Mouse (Mus musculus): ENCODE results near the gene Armc7.

GRCm38 (mm10) chr11:115514238-115514663, 38.8 kb downstream of the Armc7 start, which contains the start of gene Jpt1:
- TF ChIP-seq MAX (IDR thresholded peaks at IDR 0.05) = no peak
- no peak for TF ChIP-seq CEBPB (IDR thresholded peaks at IDR 0.05; ENCODE audit: low read depth)
- TF ChIP-seq MYOG (IDR thresholded peaks at IDR 0.05; ENCODE audit: control insufficient read depth, extremely low read depth, insufficient read length) = no peak
- TF ChIP-seq CTCF (IDR thresholded peaks at IDR 0.05; ENCODE audit: control insufficient read depth, insufficient read depth, insufficient read length) = no peak
- no peak for TF ChIP-seq USF1 (IDR thresholded peaks at IDR 0.05; ENCODE audit: low read depth)
- no peak for TF ChIP-seq MYOD1 (IDR thresholded peaks at IDR 0.05; ENCODE audit: control insufficient read depth, insufficient read length, low read depth)
